In genomic region chr11:78831716-78832115, GRCm38 (mm10) we compare ENCODE assay signal across 10 mouse cellular contexts. TPM values are rescaled to one million over a fixed set of nuclear protein-coding genes. Genes with fewer than 3 reads are reported as not detected.
DNase-seq lines count a peak whose midpoint lies in the region; ATAC-seq and TF ChIP-seq lines count a peak whose summit lies in the region.
"Had no signal": no experiment of that assay in that cellular context is flagged by ENCODE, and none has a peak within 500 bp of the region (broad histone marks: within the 10 kb centered on the region; RNA-seq: fewer than 3 reads in every experiment).

No protein-coding gene starts in this region.

- H3K9ac ChIP-seq in heart, postnatal 0 days (replicated peaks; ENCODE audit: low read depth, low read length) = no peak overlapping the region
- peak overlapping the region; percentile 59 for H3K9ac ChIP-seq in liver, embryonic 12.5 days

- WGBS in heart, postnatal 0 days = 55% methylated on average over 4 of the region's 4 CpGs
- WGBS in liver, embryonic 12.5 days (ENCODE audit: insufficient replicate concordance) = 78% methylated on average over 4 of the region's 4 CpGs

- no peak overlapping the region for H3K4me2 ChIP-seq in heart, postnatal 0 days (ENCODE audit: low read depth, low read length)
- H3K4me2 ChIP-seq in liver, embryonic 12.5 days = peak overlapping the region; percentile 59

- ATAC-seq in heart, postnatal 0 days (ENCODE audit: insufficient read depth, low read depth) = no peak
- ATAC-seq in liver, embryonic 12.5 days = no peak
- ATAC-seq: hindbrain, embryonic 16.5 days had no signal

- intact Hi-C loops in heart, postnatal 14 days (cut with DNase I) = no loop called here
- intact Hi-C loops in gastrocnemius, postnatal 36 days (cut with DNase I) = no loop called here

- no peak overlapping the region for H3K4me3 ChIP-seq in heart, postnatal 0 days (ENCODE audit: low read depth, low read length)
- peak overlapping the region; percentile 22; the same call in 1 of the 2 replicates for H3K4me3 ChIP-seq in liver, embryonic 12.5 days

- TF ChIP-seq EP300 in heart, postnatal 0 days (IDR thresholded peaks at IDR 0.05; ENCODE audit: low read depth) = no peak

- no peaks in the 10 kb centered on the region for H3K27me3 ChIP-seq in heart, postnatal 0 days (ENCODE audit: control insufficient read depth, insufficient read depth, low read length)
- H3K27me3 ChIP-seq in liver, embryonic 12.5 days (replicated peaks) = no peaks in the 10 kb centered on the region

- H3K4me1 ChIP-seq in heart, postnatal 0 days (ENCODE audit: control insufficient read depth, insufficient read depth) = peaks cover 37% of the 10 kb centered on the region
- H3K4me1 ChIP-seq in liver, embryonic 12.5 days = peaks cover 91% of the 10 kb centered on the region

- no peaks in the 10 kb centered on the region for H3K36me3 ChIP-seq in heart, postnatal 0 days (replicated peaks; ENCODE audit: control insufficient read depth, insufficient read depth, low read length)
- H3K36me3 ChIP-seq in liver, embryonic 12.5 days = no peaks in the 10 kb centered on the region

- DNase-seq in heart, postnatal 0 days (ENCODE audit: low spot score) = no peak
- no peak for DNase-seq in heart, postnatal 14 days
- peak; percentile 86 for DNase-seq in brain, adult 2 months (ENCODE audit: low read depth, low spot score)
- DNase-seq in layer of hippocampus, adult 18-20 months (ENCODE audit: low spot score in 2 of 2) = peak; percentile 86 to 96
- DNase-seq in gastrocnemius, postnatal 36 days = no peak
- no peak for DNase-seq in gastrocnemius, adult 8-10 months (ENCODE audit: low spot score in 2 of 2)
- DNase-seq: cerebellum, postnatal 36 days; retina, postnatal 1 day had no signal

- no peak for TF ChIP-seq CTCF in heart, postnatal 0 days (IDR thresholded peaks at IDR 0.05; ENCODE audit: low read depth)

- no peaks in the 10 kb centered on the region for H3K9me3 ChIP-seq in heart, postnatal 0 days (replicated peaks; ENCODE audit: control insufficient read depth, low read length)
- H3K9me3 ChIP-seq in liver, embryonic 12.5 days (replicated peaks) = no peaks in the 10 kb centered on the region

- H3K27ac ChIP-seq in heart, postnatal 0 days (ENCODE audit: low read depth) = peak overlapping the region; percentile 47; the same call in 1 of the 2 replicates
- peak overlapping the region; percentile 97 for H3K27ac ChIP-seq in liver, embryonic 12.5 days

RNA-seq across cellular contexts. Expression of gene Lyrm9, which starts 5.3 kb away (rescaled TPM):
- 6.9 TPM in 2 replicates for total RNA-seq in heart, postnatal 0 days (2014; rRNA removed; ENCODE audit: low replicate concordance)
- polyA plus RNA-seq in heart, postnatal 0 days (2015; fragmentation: Nextera tagmentation; extraction: Ambion mirVana) = 47.0 and 51.7 TPM in 2 replicates
- 10 to 100 TPM; 31.1 to 36.3 TPM for total RNA-seq in heart, postnatal 14 days (2021)
- 10 to 100 TPM; 19.7 to 24.2 TPM for total RNA-seq in layer of hippocampus, adult 18-20 months (2021)
- polyA plus RNA-seq in liver, embryonic 12.5 days (2016; fragmentation: Nextera tagmentation; extraction: Ambion mirVana) = 22.5 and 28.1 TPM in 2 replicates
- total RNA-seq in gastrocnemius, postnatal 36 days (2021) = 10 to 100 TPM in 1 of 2 experiments, 1 to 10 TPM in 1; 10.0 to 13.8 TPM
- 10 to 100 TPM; 15.7 to 22.0 (median 19.6) TPM for total RNA-seq in gastrocnemius, adult 8-10 months (2022)

Comparison
In these comparisons a context has a peak if more than half of its experiments do, and no peak if none do; other contexts are left out.
1. DNase-seq: peak in brain, adult 2 months (single experiment) and layer of hippocampus, adult 18-20 months (2 of 2); none in heart, postnatal 0 days (single experiment), heart, postnatal 14 days (0 of 2), gastrocnemius, postnatal 36 days (0 of 2) and gastrocnemius, adult 8-10 months (0 of 2).